Mouse (Mus musculus): ENCODE measurements around the gene Cdhr1. TPM values are rescaled to one million over a fixed set of nuclear protein-coding genes. Genes with fewer than 3 reads are reported as not detected.

Cdhr1 gene
- polyA plus RNA-seq, 1 experiment from 2014 or later: 0.25 TPM

DNA sequence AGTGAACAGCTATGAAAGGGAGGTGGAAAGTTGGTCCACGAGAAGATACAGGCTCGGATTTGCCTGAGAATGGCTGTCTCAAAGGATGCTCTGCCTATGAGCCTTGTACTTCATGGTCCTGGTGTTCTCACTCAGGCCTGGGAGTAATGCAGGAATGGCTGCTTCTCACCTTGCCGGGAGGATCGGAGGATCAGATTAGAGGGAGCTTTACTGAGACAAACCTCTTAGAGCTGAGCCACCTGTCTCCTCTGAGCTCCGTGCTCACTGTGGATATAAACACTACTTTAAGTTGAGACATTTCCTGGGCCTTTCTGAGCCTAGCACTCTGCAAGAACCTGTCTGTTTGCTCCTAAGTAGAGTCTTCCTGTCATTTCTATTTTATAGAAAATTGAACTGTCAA lies 3.4 kb upstream of the Cdhr1 start:
- H3K4me1 ChIP-seq (replicated peaks; ENCODE audit: control insufficient read depth, insufficient read depth): no peaks in the 10 kb centered on the region
- H3K36me3 ChIP-seq (ENCODE audit: control insufficient read depth, insufficient read depth, low read length): no peaks in the 10 kb centered on the region
- H3K9ac ChIP-seq (ENCODE audit: low read length): no peak overlapping the region
- no peak overlapping the region for H3K4me2 ChIP-seq (replicated peaks; ENCODE audit: low read depth)
- H3K9me3 ChIP-seq (ENCODE audit: control insufficient read depth, low read length): no peaks in the 10 kb centered on the region
- no peaks in the 10 kb centered on the region for H3K27me3 ChIP-seq (ENCODE audit: control insufficient read depth, insufficient read depth, low read length)
- no peak overlapping the region for H3K27ac ChIP-seq (replicated peaks)
- H3K4me3 ChIP-seq (ENCODE audit: low read depth, low read length): no peak overlapping the region
- TF ChIP-seq EP300 (optimal IDR thresholded peaks at IDR 0.05): no peak
- TF ChIP-seq CTCF (IDR thresholded peaks at IDR 0.05; ENCODE audit: low read depth): no peak
- no peak for ATAC-seq (ENCODE audit: low FRiP score, low TSS enrichment)
- whole genome bisulfite sequencing: 56% methylated on average over 5 of the region's 5 CpGs
- DNase-seq (ENCODE audit: low spot score): no peak

DNA sequence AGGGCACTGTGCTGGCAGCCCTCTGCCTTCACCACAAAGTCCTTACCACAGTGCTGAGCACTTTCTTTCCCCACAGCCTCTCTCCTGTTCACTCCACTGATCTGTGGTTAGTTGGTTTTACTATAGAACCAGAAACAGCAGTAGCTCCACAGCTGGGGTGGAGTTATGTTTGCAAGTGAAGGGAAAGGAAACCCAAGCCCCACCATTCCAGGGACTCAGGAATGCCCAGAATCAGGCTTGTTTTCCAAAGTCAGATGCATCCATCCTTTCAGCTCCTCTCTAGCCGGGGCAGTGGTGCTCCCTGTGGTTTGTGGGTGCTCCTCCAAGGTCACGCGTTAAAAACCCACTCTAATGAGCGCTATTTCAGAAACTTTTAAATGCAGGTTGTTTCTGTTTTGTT lies 2.6 kb downstream of the Cdhr1 start:
- 60% methylated on average over 4 of the region's 4 CpGs for WGBS
- Histone ChIP-seq H3K36me3 (ENCODE audit: control insufficient read depth, insufficient read depth, low read length) (no peaks in the 10 kb centered on the region), H3K27ac (replicated peaks) (no peak overlapping the region), H3K4me3 (ENCODE audit: low read depth, low read length) (no peak overlapping the region), H3K4me1 (replicated peaks; ENCODE audit: control insufficient read depth, insufficient read depth) (no peaks in the 10 kb centered on the region), H3K4me2 (replicated peaks; ENCODE audit: low read depth) (no peak overlapping the region), H3K9ac (ENCODE audit: low read length) (no peak overlapping the region), H3K27me3 (ENCODE audit: control insufficient read depth, insufficient read depth, low read length) (no peaks in the 10 kb centered on the region), H3K9me3 (ENCODE audit: control insufficient read depth, low read length) (no peaks in the 10 kb centered on the region)
- TF ChIP-seq CTCF (IDR thresholded peaks at IDR 0.05; ENCODE audit: low read depth) (no peak), EP300 (optimal IDR thresholded peaks at IDR 0.05) (no peak)
- ATAC-seq (ENCODE audit: low FRiP score, low TSS enrichment): no peak
- no peak for DNase-seq (ENCODE audit: low spot score)

DNA sequence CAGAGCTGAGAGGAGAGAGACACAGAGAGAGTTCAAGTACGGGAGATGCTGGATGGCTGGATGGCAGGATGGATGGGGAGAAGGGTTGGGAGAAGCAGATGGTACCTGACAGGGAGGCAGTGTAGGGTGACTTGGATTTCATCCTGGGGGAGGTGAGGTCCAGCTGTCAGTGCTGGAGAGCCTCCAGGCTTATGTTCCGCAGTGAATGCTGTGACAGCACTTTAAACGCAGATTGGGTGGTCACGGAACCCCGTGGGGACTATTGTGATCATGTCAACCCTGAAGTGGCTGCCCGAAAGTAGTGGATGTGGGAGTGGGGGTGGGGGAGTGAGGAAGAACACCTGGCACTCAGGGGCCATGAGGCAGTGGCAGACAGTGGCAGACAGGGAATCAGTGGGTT lies 3.7 kb downstream of the Cdhr1 start:
- H3K36me3 ChIP-seq (ENCODE audit: control insufficient read depth, insufficient read depth, low read length): no peaks in the 10 kb centered on the region
- TF ChIP-seq CTCF (IDR thresholded peaks at IDR 0.05; ENCODE audit: low read depth): no peak
- TF ChIP-seq EP300 (optimal IDR thresholded peaks at IDR 0.05): no peak
- no peak for ATAC-seq (ENCODE audit: low FRiP score, low TSS enrichment)

GRCm38 (mm10) chr14:37083755-37084154 lies 14.4 kb downstream of the Cdhr1 start:
- no peak overlapping the region for H3K4me3 ChIP-seq (ENCODE audit: low read depth, low read length)
- H3K27me3 ChIP-seq (ENCODE audit: control insufficient read depth, insufficient read depth, low read length): no peaks in the 10 kb centered on the region
- H3K27ac ChIP-seq (replicated peaks): no peak overlapping the region
- TF ChIP-seq EP300 (optimal IDR thresholded peaks at IDR 0.05) (no peak), CTCF (IDR thresholded peaks at IDR 0.05; ENCODE audit: low read depth) (no peak)
- H3K9me3 ChIP-seq (ENCODE audit: control insufficient read depth, low read length): no peaks in the 10 kb centered on the region
- no peaks in the 10 kb centered on the region for H3K36me3 ChIP-seq (ENCODE audit: control insufficient read depth, insufficient read depth, low read length)
- no peak overlapping the region for H3K9ac ChIP-seq (ENCODE audit: low read length)
- no peak for DNase-seq (ENCODE audit: low spot score)
- 17% methylated on average over 4 of the region's 4 CpGs for WGBS
- H3K4me2 ChIP-seq (replicated peaks; ENCODE audit: low read depth): no peak overlapping the region
- no peaks in the 10 kb centered on the region for H3K4me1 ChIP-seq (replicated peaks; ENCODE audit: control insufficient read depth, insufficient read depth)
- no peak for ATAC-seq (ENCODE audit: low FRiP score, low TSS enrichment)

More for the DNA sequence above, 3.7 kb downstream of the Cdhr1 start:
- Histone ChIP-seq H3K9me3 (ENCODE audit: control insufficient read depth, low read length) (no peaks in the 10 kb centered on the region), H3K27ac (replicated peaks) (no peak overlapping the region), H3K9ac (ENCODE audit: low read length) (no peak overlapping the region), H3K4me3 (ENCODE audit: low read depth, low read length) (no peak overlapping the region), H3K27me3 (ENCODE audit: control insufficient read depth, insufficient read depth, low read length) (no peaks in the 10 kb centered on the region), H3K4me1 (replicated peaks; ENCODE audit: control insufficient read depth, insufficient read depth) (no peaks in the 10 kb centered on the region), H3K4me2 (replicated peaks; ENCODE audit: low read depth) (no peak overlapping the region)
- no peak for DNase-seq (ENCODE audit: low spot score)
- WGBS: 58% methylated on average over 6 of the region's 6 CpGs

DNA sequence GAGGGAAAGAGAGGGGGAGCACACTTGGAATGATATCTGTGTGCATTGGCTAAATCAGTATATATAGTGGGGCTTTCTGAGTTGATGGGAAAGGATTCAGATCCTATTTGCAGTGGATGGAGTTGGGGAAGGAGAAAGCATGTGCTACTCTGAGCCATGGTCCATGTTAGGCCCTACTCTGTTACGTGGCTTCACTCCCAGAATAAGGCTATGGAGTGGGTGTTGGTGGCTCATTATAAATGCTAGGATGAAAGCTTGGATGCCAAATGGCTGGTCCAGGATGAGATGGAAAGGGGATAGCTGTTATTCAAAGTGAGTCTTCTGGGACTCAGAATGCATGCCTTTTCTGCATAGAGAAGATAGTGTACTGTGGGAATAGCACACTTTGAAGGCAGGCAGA lies 17.4 kb downstream of the Cdhr1 start:
- no peaks in the 10 kb centered on the region for H3K4me1 ChIP-seq (replicated peaks; ENCODE audit: control insufficient read depth, insufficient read depth)
- WGBS: 79% methylated on average over 1 of the region's 1 CpGs
- no peak overlapping the region for H3K9ac ChIP-seq (ENCODE audit: low read length)
- no peaks in the 10 kb centered on the region for H3K36me3 ChIP-seq (ENCODE audit: control insufficient read depth, insufficient read depth, low read length)
- no peak overlapping the region for H3K27ac ChIP-seq (replicated peaks)
- H3K4me2 ChIP-seq (replicated peaks; ENCODE audit: low read depth): no peak overlapping the region
- TF ChIP-seq EP300 (optimal IDR thresholded peaks at IDR 0.05) (no peak), CTCF (IDR thresholded peaks at IDR 0.05; ENCODE audit: low read depth) (no peak)
- no peak overlapping the region for H3K4me3 ChIP-seq (ENCODE audit: low read depth, low read length)
- ATAC-seq (ENCODE audit: low FRiP score, low TSS enrichment) (no peak), DNase-seq (ENCODE audit: low spot score) (no peak)
- H3K9me3 ChIP-seq (ENCODE audit: control insufficient read depth, low read length): no peaks in the 10 kb centered on the region
- H3K27me3 ChIP-seq (ENCODE audit: control insufficient read depth, insufficient read depth, low read length): no peaks in the 10 kb centered on the region

DNA sequence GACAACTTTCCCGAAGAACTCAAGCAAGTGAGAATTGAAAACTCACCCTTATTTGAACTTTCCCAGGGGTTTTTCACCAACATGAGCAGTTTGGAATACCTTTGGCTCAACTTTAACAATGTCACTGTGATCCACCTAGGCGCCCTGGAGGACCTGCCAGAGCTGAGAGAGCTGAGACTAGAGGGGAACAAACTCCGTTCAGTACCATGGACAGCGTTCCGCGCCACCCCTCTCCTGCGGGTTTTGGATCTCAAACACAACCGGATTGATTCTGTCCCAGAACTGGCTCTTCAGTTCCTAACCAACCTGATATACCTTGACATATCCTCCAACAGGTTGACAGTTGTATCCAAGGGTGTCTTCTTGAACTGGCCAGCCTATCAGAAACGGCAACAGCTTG lies 29.6 kb downstream of the Cdhr1 start:
- Histone ChIP-seq H3K4me2 (replicated peaks; ENCODE audit: low read depth) (no peak overlapping the region), H3K27me3 (ENCODE audit: control insufficient read depth, insufficient read depth, low read length) (no peaks in the 10 kb centered on the region), H3K27ac (replicated peaks) (no peak overlapping the region), H3K4me1 (replicated peaks; ENCODE audit: control insufficient read depth, insufficient read depth) (no peaks in the 10 kb centered on the region), H3K4me3 (ENCODE audit: low read depth, low read length) (no peak overlapping the region), H3K9ac (ENCODE audit: low read length) (no peak overlapping the region), H3K36me3 (ENCODE audit: control insufficient read depth, insufficient read depth, low read length) (no peaks in the 10 kb centered on the region), H3K9me3 (ENCODE audit: control insufficient read depth, low read length) (no peaks in the 10 kb centered on the region)
- DNase-seq (ENCODE audit: low spot score) (peak; percentile 62), ATAC-seq (ENCODE audit: low FRiP score, low TSS enrichment) (no peak)
- no peak for TF ChIP-seq CTCF (IDR thresholded peaks at IDR 0.05; ENCODE audit: low read depth)
- TF ChIP-seq EP300 (optimal IDR thresholded peaks at IDR 0.05): no peak
- WGBS: 16% methylated on average over 9 of the region's 9 CpGs

All from stomach, postnatal 0 days (tissue).